Mouse (Mus musculus) CH12F3 (cell line): ENCODE data around the gene Icam5.
"Not testable (repeated sequence)": the region's sequence is repeated elsewhere in the genome, so short reads cannot be mapped to it uniquely, and the experiment has no call there.

Experiments used
- in situ Hi-C: fragments of 300-500 bp; cut with MboI; formaldehyde crosslinking; loops from 2 replicates; pipeline ENCODE4 v1.14.3; 2020; ENCODE audit warnings: low sequenced_read_pairs

Gene Icam5

DNA sequence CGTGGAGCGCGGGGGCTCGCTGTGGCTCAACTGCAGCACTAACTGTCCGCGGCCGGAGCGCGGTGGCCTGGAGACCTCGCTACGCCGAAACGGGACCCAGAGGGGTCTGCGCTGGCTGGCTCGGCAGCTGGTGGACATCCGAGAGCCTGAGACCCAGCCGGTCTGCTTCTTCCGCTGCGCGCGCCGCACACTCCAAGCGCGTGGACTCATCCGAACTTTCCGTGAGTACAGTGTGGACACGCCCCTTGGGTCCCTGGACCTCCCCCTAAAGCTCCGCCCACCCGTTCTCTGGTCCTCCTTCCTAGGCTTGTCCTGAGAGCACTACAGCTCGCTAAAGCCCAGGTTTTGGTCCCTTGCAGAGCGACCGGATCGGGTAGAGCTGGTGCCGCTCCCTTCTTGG, 1.3 kb downstream of the Icam5 start:
- in situ Hi-C loops: no loop called here

DNA sequence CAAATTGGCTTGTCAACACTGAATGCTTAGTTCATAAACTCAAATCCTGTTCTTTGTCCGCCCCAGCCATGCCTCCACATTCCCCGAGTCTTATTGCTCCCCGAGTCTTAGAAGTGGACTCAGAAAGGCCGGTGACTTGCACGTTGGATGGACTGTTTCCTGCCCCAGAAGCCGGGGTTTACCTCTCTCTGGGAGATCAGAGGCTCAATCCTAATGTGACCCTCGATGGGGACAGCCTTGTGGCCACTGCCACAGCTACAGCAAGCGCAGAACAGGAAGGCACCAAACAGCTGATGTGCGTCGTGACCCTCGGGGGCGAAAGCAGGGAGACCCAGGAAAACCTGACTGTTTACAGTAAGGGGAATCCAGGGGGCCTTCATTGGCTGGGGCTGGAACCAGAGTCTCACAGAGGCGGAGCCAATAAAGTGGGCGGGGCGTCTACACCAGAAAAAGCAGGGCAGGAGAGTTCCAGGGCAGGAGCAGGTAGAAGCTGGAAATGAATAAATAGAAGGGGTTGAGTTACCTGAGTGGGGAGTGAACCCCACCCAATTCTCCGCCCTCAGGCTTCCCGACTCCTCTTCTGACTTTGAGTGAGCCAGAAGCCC, 2.7 kb downstream of the Icam5 start:
- in situ Hi-C loops: no loop called here

DNA sequence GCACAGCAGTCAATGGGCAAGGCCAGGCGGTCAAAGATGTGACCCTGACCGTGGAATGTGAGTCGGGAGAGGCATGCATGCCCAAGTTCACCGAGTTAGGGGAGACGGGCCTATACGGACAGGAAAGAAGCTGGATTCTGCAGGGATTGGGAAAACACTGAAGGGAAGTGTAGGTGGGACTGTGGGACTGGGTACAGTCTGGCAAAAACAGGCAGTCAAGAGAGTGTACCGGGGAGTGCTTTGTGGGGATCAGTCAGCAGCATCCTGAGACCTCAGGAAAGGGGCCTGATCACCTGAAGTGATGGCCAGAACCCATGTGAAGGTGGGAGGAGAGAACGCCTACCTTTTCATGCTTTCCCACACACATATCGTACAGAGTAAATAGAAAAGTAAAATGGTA, 3.7 kb downstream of the Icam5 start:
- in situ Hi-C loops: no loop called here

DNA sequence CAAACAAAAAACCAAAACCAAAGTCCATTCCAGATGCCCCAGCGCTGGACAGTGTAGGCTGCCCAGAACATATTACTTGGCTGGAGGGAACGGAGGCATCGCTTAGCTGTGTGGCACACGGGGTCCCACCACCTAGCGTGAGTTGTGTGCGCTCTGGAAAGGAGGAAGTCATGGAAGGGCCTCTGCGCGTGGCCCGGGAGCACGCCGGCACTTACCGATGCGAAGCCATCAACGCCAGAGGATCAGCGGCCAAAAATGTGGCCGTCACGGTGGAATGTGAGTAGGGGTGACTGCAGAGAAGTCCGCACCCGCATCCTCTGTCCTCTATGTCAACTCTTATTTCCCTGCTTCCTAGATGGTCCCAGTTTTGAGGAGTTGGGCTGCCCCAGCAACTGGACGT, 4.3 kb downstream of the Icam5 start:
- in situ Hi-C loops: no loop called here

DNA sequence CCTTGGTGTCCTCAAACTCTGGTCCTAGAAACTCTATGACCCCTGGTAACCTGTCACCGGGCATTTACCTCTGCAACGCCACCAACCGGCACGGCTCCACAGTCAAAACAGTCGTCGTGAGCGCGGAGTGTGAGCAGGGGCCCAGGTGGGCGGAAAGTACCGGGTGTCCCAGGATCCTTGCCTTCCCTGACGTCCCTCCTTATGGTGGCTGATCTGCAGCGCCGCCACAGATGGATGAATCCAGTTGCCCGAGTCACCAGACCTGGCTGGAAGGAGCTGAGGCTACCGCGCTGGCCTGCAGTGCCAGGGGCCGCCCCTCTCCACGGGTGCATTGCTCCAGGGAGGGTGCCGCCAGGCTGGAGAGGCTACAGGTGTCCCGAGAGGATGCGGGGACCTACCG, 4.8 kb downstream of the Icam5 start:
- in situ Hi-C loops: no loop called here

- in situ Hi-C loops: no loop called here
These were observed 5.6 kb downstream of the Icam5 start for GRCm38 (mm10) chr9:21037481-21037891.

- in situ Hi-C loops: no loop called here
These were observed 7.9 kb downstream of the Icam5 start for GRCm38 (mm10) chr9:21039779-21040178.

- in situ Hi-C loops: no loop called here
These were observed 9.4 kb downstream of the Icam5 start for GRCm38 (mm10) chr9:21041308-21041707.

DNA sequence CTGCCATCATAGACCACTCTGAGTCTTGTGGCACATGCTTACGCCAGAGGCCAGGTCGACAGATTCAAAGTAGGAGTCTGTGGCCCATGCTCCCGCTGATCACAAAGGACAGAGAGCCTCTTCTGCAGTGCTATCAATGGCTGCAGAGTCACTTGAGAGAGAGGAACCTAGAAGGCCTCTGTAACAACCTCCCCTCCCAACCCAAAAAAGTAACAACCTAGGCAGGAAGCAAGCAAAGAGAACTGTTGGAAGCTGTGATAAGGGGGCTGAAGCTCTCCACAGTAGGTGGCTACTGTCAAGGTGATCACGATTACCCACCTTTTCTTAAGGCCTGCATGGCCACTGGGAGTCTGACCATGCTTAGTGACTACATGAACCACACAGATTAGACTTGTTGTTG, 11.7 kb downstream of the Icam5 start:
- in situ Hi-C loops: no loop called here

- in situ Hi-C loops: not testable (repeated sequence)
These were observed 12.9 kb downstream of the Icam5 start for GRCm38 (mm10) chr9:21044785-21045184.

DNA sequence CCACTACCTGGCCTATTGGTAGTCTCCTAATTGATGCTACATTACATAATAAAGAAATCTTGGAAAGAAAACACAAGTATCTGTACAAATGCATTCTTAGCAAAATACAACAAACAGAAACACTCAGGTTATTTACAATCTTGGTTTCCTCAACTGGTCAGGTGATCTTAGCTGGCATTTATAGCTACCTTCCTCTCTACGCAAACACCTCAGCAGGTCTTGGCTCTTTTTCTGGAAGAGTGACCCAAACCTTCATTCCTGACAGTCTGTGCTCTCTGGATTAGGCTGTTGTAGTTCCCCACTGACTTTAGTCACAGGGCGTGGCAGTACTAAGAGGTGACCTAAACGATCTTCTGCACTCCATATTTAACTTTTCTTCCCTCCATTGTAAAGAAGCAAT, 13.4 kb downstream of the Icam5 start:
- in situ Hi-C loops: no loop called here

- in situ Hi-C loops: no loop called here
These were observed 19.7 kb downstream of the Icam5 start for GRCm38 (mm10) chr9:21051578-21051977.

DNA sequence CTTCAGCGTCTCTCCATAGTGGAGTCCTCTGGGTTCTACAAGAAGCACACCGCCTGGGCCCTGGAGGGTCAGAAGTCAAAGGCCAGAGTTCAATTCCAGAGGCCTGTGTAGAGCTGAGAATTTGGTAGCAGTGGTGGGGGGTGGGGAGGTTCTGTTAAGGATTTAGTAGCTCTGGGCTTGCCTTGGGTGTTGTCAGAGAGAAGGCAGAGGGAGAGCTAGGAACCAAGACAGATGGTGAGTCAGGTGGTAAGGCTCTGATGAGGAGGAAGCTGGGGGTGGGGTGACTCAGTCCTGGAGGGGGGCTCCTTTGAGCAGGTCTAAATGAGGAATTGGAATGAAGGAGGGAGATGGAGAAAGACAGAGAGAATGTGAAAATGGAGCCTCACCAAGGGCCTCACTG, 31.1 kb downstream of the Icam5 start:
- in situ Hi-C loops: no loop called here

DNA sequence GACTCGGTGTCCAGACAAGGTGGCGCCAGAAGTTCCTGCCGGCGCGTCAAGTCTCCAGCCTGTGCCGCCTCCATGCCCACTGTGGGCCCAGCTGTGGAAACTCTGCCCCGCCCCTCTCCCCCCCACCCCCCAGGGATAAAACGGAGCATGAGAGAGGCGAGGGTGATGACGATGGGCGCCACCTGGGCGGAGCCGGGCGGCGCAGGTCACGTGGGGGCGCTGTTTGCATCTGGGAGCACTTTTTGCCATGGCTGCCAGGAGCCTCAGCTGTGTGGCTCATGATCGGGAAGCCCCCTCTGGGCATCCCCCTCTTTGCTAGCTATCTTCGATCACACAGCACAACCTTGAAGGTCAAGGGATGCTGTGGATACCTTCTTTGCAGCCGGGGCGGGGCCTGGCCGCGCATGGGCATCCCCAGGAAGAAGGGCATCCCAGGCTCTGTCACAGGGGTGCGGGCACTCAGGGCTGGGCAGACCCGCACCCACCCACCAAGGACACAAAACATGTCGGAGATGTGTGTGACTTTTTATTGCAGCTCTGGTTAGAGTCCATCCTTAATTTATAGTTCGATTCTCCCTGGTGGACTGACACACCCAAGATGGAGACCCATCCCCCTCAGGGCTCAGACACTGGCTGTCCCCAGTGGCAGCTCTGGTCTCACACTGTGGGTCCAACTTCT, 35.3 kb downstream of the Icam5 start, which contains the start of gene Zglp1:
Gene Zglp1, minus strand, starts transcription at position 88 of the 679 bp plus-strand sequence.
- in situ Hi-C loops: no loop called here

- in situ Hi-C loops: no loop called here
These were observed 40.8 kb downstream of the Icam5 start for GRCm38 (mm10) chr9:21072641-21073040.

DNA sequence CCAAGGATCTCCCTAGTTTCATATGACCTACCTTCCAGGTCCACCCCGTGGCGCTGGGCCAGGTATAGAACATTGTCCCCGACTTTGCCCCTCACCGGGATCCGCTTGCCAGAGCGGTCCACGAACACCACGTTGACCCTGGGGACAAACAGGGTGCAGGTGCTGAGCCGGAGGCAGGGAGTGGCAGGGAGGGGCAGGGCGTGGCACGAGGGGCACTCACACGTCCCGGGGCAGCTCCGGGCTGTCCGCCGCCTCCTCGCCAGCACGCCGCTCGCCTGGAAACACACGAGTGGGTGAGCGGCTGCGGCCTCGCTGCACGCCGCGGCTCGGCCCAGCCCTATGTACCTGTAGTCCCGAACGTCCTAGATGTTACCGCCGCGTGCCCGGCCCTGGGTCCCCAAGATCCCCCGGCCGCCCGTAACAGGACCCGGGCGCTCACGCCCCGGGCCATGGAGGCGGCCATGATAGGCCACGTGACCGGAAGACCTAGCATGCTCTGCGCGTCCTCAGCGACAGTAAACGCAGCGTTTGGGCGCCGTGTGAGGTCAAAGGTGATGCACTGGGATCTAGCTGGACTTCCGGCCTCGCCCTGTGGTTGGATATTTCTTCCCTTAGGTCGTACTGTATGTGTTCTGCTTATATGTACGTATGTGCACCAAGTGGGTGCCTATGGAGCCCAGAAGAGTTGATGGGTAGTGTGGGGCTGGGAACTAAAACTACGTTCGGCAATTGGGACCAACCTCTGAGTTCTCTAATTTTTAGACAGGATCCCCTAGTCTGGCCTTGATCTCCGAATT, 41.4 kb downstream of the Icam5 start, which contains the start of the genes Gm49373 and Fdx1l:
Gene Gm49373, minus strand, starts transcription at position 53 of the 797 bp plus-strand sequence.
Gene Fdx1l, minus strand, starts transcription at position 571 of the 797 bp plus-strand sequence.
- in situ Hi-C loops: no loop called here

- in situ Hi-C loops: no loop called here
These were observed 42.3 kb downstream of the Icam5 start for GRCm38 (mm10) chr9:21074173-21074572.

DNA sequence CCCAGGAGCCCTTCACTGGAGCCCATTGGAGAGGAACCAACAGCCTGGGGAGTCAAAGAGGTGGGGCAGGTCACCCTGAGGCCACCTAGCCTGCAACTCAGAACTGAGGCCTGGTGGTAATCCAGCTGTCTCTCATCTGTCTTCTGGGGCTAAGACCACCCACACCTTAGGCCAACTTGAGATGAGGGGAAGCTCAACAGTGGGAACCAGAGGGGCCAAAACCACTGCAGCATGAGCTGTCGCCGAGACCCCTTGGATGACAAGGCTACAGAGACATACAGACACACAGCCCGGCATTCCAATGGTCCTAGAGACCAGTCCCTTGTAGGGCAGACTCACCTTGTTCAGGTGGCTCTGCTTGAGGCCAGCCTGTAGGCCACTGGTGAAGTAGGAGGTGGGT, 43.8 kb downstream of the Icam5 start:
- in situ Hi-C loops: no loop called here

- in situ Hi-C loops: no loop called here
These were observed 49.3 kb downstream of the Icam5 start for GRCm38 (mm10) chr9:21081127-21081526.

DNA sequence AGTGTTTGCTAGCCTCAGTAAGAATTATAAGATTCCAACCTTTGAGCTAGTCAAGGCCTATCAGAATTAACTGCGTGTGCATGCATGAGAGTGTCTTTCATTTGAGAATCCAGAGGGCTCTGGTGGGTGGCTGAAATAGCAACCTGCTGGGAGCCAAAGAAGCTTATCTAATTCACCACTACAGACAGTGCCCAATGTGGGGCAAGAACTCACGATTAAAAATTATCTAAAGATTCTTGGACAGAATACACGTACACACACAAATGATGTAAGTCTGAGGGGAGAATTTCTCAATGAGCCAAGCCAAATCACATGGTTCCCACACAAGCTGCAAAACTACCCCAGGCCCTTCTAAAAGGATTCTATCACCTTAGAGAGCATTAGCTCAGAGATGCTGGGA, 51.5 kb downstream of the Icam5 start:
- in situ Hi-C loops: no loop called here
